Mouse (Mus musculus) hindbrain, embryonic 11.5 days (tissue): Measurements from ENCODE around the gene Itln1. TPM values are rescaled to one million over a fixed set of nuclear protein-coding genes. Genes with fewer than 3 reads are reported as not detected.
A peak's percentile ranks its signal among the peaks of the same experiment; 100 is the strongest.
"Not testable (repeated sequence)": the region's sequence is repeated elsewhere in the genome, so short reads cannot be mapped to it uniquely, and the experiment has no call there.

Experiments
- ATAC-seq: fragments of 200-750 bp; cut with Nextera tagmentation; 2 replicates; pipeline ENCODE4 v1.8.0; 2017; ENCODE audit warnings: mild to moderate bottlenecking, moderate TSS enrichment, moderate library complexity; ENCODE audit not compliant: low FRiP score
- DNase-seq: peaks from one replicate; pipeline ENCODE4 v3.0.0-alpha.2; 2015; ENCODE audit warnings: low spot score
- H3K27ac ChIP-seq: fragments of 300-500 bp; sonication (generic); 2 replicates; pipeline ENCODE4 v1.5.1; 2014; ENCODE audit warnings: mild to moderate bottlenecking, low read depth, low read length
- H3K27me3 ChIP-seq: fragments of 300-500 bp; sonication (generic); 2 replicates; pipeline ENCODE4 v1.6.1; 2014; ENCODE audit warnings: mild to moderate bottlenecking, low read length, moderate library complexity, mixed read lengths; ENCODE audit not compliant: control insufficient read depth, insufficient read depth
- H3K36me3 ChIP-seq: fragments of 300-500 bp; sonication (generic); 2 replicates; pipeline ENCODE4 v1.6.1; 2014; ENCODE audit warnings: mild to moderate bottlenecking, low read length, moderate library complexity, mixed read lengths; ENCODE audit not compliant: control insufficient read depth, insufficient read depth
- H3K4me1 ChIP-seq: fragments of 300-500 bp; sonication (generic); replicated peaks from 2 replicates; pipeline ENCODE4 v1.6.1; 2014; ENCODE audit warnings: low read length, mixed read lengths; ENCODE audit not compliant: control insufficient read depth, insufficient read depth
- H3K4me2 ChIP-seq: fragments of 300-500 bp; sonication (generic); replicated peaks from 2 replicates; pipeline ENCODE4 v1.6.1; 2014; ENCODE audit warnings: mild to moderate bottlenecking, low read depth, low read length
- H3K4me3 ChIP-seq: fragments of 300-500 bp; sonication (generic); 2 replicates; pipeline ENCODE4 v1.5.1; 2014; ENCODE audit warnings: low read depth, low read length
- H3K9ac ChIP-seq: fragments of 300-500 bp; sonication (generic); 2 replicates; pipeline ENCODE4 v1.6.1; 2014; ENCODE audit warnings: low read depth, low read length
- H3K9me3 ChIP-seq: fragments of 300-500 bp; sonication (generic); 2 replicates; pipeline ENCODE4 v1.6.1; 2016; ENCODE audit warnings: low read length; ENCODE audit not compliant: control insufficient read depth
- WGBS: fragments of 180-500 bp; shearing (Covaris S2); extraction: QIAGEN DNeasy Blood & Tissue Kit; methylation state at CpG from one replicate; pipeline ENCODE4 v1.1.7; 2014; 5-methylcytosine and 5-hydroxymethylcytosine counted together
- polyA plus RNA-seq: library from polyadenylated mRNA; unstranded; fragments of >200 nt; fragmentation: Nextera tagmentation; extraction: Ambion mirVana; gene quantifications from 2 replicates; pipeline ENCODE4 v1.2.1, GENCODE M21; 2014

Gene Itln1
- polyA plus RNA-seq, 1 experiment from 2014 or later: not detected

DNA sequence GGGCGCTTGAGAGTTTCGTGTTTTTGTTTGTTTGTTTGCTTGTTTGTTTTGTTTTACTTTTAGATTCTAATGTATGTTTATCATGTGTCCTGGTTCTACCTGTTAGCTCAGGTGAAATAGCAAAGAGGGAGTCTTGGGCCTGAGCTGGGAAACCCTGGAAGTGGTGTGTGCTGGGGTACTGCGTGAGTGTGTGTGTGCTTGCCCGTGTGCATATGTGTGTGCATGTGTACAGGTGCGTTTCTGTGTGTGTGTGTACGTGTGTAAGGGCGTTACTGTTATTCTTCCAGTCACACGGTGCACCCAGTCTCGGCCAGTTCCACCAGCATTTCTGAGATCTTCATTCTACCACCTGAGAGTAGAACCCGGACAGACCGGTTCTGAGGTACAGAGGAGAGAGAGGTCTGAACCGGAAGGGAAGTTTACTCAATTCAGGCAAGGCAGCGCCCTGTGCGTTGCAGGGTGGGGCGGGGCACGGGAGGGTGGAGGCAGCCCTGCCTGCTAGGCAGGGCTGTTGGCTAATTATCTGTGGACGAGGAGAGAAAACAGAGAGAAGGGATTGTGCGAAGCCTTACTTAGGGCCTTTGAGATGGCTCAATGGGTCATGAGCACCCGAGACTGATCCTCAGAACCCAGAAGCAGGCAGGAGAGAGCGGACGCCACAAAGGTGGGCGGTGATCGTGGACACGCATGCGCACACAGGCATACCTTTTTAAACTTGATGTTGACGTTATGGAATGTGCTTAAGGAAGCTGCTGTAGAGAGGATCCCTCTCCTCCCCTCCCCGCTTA, 57.1 kb downstream of the Itln1 start:
- Histone ChIP-seq H3K36me3 (no peaks in the 10 kb centered on the region), H3K4me1 (no peaks in the 10 kb centered on the region), H3K4me2 (no peak overlapping the region; the same call in 1 of the 2 replicates), H3K4me3 (peak overlapping the region; percentile 14; the same call in 1 of the 2 replicates), H3K9ac (no peak overlapping the region; the same call in 1 of the 2 replicates), H3K27ac (no peak overlapping the region), H3K9me3 (no peaks in the 10 kb centered on the region; the same call in 1 of the 2 replicates), H3K27me3 (no peaks in the 10 kb centered on the region)
- peak; percentile 7; the same call in 1 of the 2 replicates for ATAC-seq
- WGBS: 61% methylated on average over 27 of the region's 27 CpGs
- DNase-seq: no peak

DNA sequence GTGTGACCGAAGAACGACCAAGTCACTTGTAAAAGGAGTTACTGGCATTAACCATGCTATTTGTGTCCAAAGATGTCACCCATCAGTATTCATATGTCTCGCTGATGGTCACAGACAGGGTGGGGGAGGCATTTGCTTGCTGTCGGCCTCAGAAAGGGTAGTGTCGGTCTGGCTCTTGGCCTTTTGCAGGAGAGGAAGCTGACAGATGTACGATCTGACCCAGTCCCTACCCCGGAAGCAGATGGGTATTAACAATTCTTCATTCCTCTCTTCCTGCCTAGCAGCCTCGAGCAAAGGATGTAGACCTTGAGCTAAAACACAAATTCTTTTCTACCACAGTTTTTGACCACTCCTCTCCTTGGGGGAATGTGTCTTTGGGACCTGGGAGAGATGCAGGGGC, 58.0 kb downstream of the Itln1 start:
- Histone ChIP-seq H3K4me1 (no peaks in the 10 kb centered on the region), H3K4me2 (no peak overlapping the region), H3K9ac (no peak overlapping the region), H3K27me3 (no peaks in the 10 kb centered on the region), H3K27ac (no peak overlapping the region), H3K9me3 (no peaks in the 10 kb centered on the region; the same call in 1 of the 2 replicates), H3K4me3 (no peak overlapping the region), H3K36me3 (no peaks in the 10 kb centered on the region)
- WGBS: 81% methylated on average over 8 of the region's 8 CpGs
- no peak for ATAC-seq
- no peak for DNase-seq

DNA sequence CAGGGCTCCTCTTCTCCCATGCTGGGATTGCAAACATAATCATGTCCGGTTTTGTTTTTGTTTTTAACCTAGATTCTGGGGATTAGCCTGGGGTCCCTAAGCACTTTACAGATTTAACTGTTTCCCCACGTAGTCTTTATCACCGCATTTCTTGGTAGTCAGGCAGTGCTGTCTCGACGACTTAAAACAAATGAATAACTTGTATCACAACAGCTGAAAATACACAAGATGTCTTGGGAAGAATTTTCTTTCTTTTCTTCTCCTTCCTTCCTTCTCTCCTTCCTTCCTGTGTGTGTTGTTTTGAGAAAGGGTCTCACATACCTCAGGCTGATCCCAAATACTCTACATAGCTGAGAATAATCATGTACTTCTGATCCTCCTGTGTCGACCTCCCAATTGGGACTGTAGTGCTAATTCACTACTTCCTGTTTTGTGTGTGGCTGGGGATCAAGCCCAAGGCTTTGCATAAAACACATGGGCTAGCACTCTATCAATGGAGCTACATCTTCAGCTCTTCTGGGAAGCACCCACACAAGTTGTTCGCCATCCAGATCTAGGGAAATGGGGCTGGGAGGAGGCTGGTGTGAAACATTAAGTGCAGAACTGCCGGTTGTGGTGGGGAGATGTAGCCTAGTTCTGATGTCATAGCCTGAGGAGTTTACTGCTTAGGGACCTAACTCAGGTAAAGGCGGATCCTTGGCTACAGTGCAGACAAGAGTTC, 61.0 kb downstream of the Itln1 start:
- H3K27me3 ChIP-seq: no peaks in the 10 kb centered on the region
- H3K36me3 ChIP-seq: no peaks in the 10 kb centered on the region
- no peak overlapping the region for H3K27ac ChIP-seq
- H3K9me3 ChIP-seq: no peaks in the 10 kb centered on the region
- ATAC-seq (no peak), DNase-seq (no peak)
- H3K4me3 ChIP-seq: no peak overlapping the region
- H3K4me1 ChIP-seq: no peaks in the 10 kb centered on the region
- H3K9ac ChIP-seq: no peak overlapping the region
- WGBS: 71% methylated on average over 9 of the region's 9 CpGs
- H3K4me2 ChIP-seq: no peak overlapping the region

DNA sequence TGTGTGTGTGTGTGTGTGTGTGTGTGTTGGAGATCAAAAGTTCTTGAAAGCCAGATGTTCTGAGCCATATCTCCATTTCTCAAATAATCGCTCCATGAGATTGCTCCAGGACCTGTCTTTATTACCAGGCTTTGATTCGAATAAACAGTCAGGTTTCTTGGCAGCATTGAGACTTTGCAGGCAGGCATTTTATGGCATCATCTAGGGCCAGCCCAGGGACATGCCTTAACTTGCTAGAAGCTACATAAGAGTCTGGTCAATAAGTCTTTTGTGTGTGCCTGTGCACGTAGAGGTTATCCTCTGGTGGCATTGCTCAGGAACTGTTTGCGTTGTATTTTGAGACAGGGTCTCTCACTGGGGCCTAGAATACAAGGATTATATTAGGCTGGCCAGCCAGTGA, 61.6 kb downstream of the Itln1 start:
- no peak for DNase-seq
- ATAC-seq: no peak
- H3K27me3 ChIP-seq: no peaks in the 10 kb centered on the region
- H3K4me2 ChIP-seq: no peak overlapping the region
- H3K9ac ChIP-seq: no peak overlapping the region
- H3K4me1 ChIP-seq: no peaks in the 10 kb centered on the region
- H3K4me3 ChIP-seq: no peak overlapping the region
- WGBS: 81% methylated on average over 4 of the region's 4 CpGs
- H3K27ac ChIP-seq: no peak overlapping the region
- H3K36me3 ChIP-seq: no peaks in the 10 kb centered on the region
- H3K9me3 ChIP-seq: no peaks in the 10 kb centered on the region

DNA sequence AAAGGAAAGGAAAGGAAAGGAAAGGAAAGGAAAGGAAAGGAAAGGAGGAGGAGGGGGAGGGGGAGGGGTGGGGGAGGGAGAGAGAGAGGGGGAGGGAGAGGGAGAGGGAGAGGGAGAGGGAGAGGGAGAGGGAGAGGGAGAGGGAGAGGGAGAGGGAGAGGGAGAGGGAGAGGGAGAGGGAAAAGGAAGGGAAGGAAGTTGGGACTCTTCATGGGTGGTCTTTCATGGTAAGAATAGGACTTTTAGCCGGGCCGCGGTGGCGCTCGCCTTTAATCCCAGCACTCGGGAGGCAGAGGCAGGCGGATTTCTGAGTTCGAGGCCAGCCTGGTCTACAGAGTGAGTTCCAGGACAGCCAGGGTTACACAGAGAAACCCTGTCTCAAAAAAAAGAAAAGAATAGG, 63.2 kb downstream of the Itln1 start:
- DNase-seq, H3K4me1 ChIP-seq, H3K4me2 ChIP-seq, H3K36me3 ChIP-seq, H3K27ac ChIP-seq, H3K4me3 ChIP-seq, ATAC-seq, H3K27me3 ChIP-seq, H3K9ac ChIP-seq, H3K9me3 ChIP-seq: not testable (repeated sequence)
- WGBS: 92% methylated on average over 8 of the region's 8 CpGs

DNA sequence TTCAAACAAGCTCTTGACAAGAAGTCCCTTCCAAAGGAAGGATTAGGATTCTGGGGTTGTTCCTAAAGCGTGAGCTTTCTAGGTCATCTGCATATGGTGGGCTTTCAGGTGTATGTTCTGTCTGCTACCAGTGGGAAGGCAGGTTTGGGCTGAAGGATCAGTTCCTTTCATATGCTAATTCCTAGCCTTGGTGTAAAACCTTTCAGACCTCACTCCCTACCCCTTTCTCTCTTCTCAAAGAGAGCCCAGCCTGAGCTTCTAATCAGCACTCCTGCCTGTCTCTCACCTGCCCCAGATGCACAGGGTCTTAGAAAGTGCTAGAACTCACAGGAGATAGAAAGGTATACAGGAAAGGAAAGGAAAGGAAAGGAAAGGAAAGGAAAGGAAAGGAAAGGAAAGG, 63.6 kb downstream of the Itln1 start:
- no peak for ATAC-seq

DNA sequence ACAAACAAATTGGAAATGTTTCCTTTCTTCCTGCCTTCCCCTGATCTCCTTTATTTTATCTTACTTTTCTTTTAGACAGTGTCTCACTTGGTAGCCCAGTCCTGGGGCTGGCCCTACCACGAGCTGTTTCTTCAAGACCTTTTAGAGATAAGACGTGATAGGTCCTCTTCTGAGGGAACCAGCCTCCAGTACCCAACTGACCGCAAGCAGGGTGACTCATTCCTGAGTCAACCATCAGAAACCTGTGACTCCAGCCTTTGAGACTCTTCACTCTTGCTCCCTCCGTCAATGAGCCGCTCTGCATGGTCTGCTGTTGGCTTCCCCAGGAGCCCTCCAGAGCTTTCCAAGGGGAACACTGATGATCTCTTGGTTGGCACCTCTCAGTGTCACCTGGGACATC, 64.2 kb downstream of the Itln1 start:
- WGBS: 96% methylated on average over 5 of the region's 5 CpGs
- ATAC-seq: no peak
- Histone ChIP-seq H3K27ac (no peak overlapping the region), H3K4me1 (no peaks in the 10 kb centered on the region), H3K27me3 (no peaks in the 10 kb centered on the region), H3K4me3 (no peak overlapping the region), H3K9ac (no peak overlapping the region), H3K36me3 (no peaks in the 10 kb centered on the region), H3K4me2 (no peak overlapping the region), H3K9me3 (no peaks in the 10 kb centered on the region)
- no peak for DNase-seq

More for the DNA sequence above, 63.6 kb downstream of the Itln1 start:
- no peak overlapping the region for H3K4me3 ChIP-seq
- no peak overlapping the region for H3K9ac ChIP-seq
- no peaks in the 10 kb centered on the region for H3K4me1 ChIP-seq
- H3K4me2 ChIP-seq: no peak overlapping the region
- WGBS: 55% methylated on average over 1 of the region's 1 CpGs
- no peak for DNase-seq
- no peaks in the 10 kb centered on the region for H3K36me3 ChIP-seq
- no peaks in the 10 kb centered on the region for H3K9me3 ChIP-seq
- H3K27me3 ChIP-seq: no peaks in the 10 kb centered on the region
- no peak overlapping the region for H3K27ac ChIP-seq

DNA sequence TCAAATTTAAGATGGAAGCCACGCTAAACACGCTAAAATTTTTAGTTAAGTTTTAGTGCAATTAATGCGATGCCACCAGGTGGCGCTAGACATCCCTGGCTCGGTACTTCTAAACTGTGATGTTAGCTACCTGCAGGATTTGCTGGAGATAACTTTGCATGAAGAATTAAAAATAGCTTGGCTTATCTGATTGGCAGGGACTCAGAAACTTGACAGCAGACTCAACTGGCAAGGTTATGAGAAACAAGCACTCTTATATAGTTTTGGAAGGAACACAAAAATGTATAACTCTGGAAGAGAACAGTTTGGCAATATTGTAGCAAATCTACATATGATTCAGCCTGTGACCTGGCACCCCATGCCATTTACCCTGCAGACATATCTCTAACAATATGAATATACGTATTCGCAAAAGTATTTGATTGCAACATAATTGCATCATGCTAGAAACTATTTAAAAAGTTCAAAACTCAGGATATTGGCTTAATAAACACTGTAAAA, 64.7 kb downstream of the Itln1 start:
- Histone ChIP-seq H3K27ac (no peak overlapping the region), H3K36me3 (no peaks in the 10 kb centered on the region), H3K27me3 (no peaks in the 10 kb centered on the region), H3K9me3 (no peaks in the 10 kb centered on the region), H3K4me2 (no peak overlapping the region), H3K4me3 (no peak overlapping the region), H3K9ac (no peak overlapping the region), H3K4me1 (no peaks in the 10 kb centered on the region)
- DNase-seq: peak; percentile 76
- WGBS: 35% methylated on average over 7 of the region's 7 CpGs
- no peak for ATAC-seq
